Mouse (Mus musculus) liver, adult 2 months (tissue): ENCODE data around the gene Glod4.

Source experiments
- CTCF ChIP-seq: fragments of 200-500 bp; IDR thresholded peaks from 2 replicates; pipeline ENCODE4 v1.5.1; 2011; ENCODE audit warnings: low read depth, low read length, control low read depth
- POLR2A ChIP-seq: fragments of 200-500 bp; IDR thresholded peaks from 2 replicates; pipeline ENCODE4 v1.6.1; 2011; ENCODE audit warnings: low read length, control low read depth; ENCODE audit not compliant: insufficient read depth; ENCODE audit errors: extremely low read depth

DNA sequence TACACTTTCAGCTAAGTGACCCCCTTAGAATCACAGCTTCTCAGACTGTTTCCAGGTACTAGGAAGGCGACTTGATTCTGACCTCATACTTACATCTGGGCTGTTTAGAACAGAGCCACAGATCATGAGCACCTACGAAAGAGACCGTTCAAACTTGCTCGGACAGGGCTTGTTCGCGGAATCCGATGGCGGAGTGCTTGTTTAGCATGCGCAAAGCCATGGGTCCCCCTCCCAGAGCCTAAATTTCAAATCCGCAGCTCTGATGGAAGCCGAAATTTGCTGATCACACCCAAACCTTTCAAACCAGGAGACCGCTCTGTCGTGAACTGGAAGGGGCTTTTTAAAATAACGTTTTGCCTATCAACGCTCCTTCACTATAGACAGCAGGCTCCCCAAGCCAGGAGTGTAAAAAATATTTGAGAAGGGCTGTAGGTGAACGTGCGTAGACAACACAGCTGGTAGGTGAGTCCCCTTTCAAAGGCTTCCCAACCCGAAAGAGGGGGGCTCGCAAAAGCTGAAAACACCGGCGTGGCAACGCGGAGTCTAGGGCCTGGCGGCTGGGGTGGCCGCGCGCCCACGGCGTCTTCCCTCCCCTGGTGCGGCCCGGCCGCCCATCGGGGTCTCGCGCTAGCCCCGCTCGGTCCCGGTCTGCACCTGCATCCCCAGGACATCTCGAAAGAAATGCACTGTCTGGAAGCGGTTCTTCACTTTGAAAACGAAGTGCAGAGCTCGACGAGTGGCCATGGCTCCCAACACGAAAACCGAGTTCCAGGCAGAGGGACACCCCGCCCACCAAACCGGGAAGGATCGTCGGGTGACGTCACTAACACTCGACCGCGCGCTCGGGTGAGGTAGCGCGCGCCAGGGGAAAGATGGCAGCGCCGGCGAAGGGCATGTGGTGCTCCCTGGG lies at the start of gene Glod4, which contains the start of gene Mrm3:
- TF ChIP-seq CTCF (no peak), POLR2A (0 out of 2 replicates have a peak, but pooled peaks have one; percentile 48)
